Mouse (Mus musculus) MEL (cell line): Measurements from ENCODE around the gene Ocel1. TPM values are rescaled to one million over a fixed set of nuclear protein-coding genes. Genes with fewer than 3 reads are reported as not detected.

Experiments
- DNase-seq: peaks from one replicate; pipeline ENCODE4 v3.0.0; 2011; ENCODE audit warnings: low read depth, low spot score
- H3K27ac ChIP-seq: 2 replicates; pipeline ENCODE4 v1.5.1; 2012; ENCODE audit warnings: low read depth, mild to moderate bottlenecking, control low read depth, low read length, moderate library complexity; ENCODE audit not compliant: control insufficient read depth
- H3K27me3 ChIP-seq, 2 experiments: fragments of 150-350 bp in 1 of 2; sonication (generic) in 1 of 2; 2 replicates each; pipeline ENCODE4 v1.6.1; 2012; ENCODE audit warnings: low read length in 2 of 2, mild to moderate bottlenecking in 2 of 2, improper control_type of control experiment in 1 of 2, moderate library complexity in 1 of 2; ENCODE audit not compliant: insufficient read depth in 2 of 2, control insufficient read depth in 1 of 2
- H3K36me3 ChIP-seq, 2 experiments: 2 replicates each; pipeline ENCODE4 v1.6.1; 2012 to 2014; ENCODE audit warnings: low read length in 2 of 2, improper control_type of control experiment in 1 of 2, inconsistent platforms in 1 of 2, mild to moderate bottlenecking in 1 of 2; ENCODE audit not compliant: insufficient read depth in 2 of 2, control insufficient read depth in 1 of 2
- H3K4me1 ChIP-seq, 2 experiments: fragments of 150-350 bp in 1 of 2; sonication (generic) in 1 of 2; 2 replicates each; pipeline ENCODE4 v1.6.1; 2012; ENCODE audit warnings: low read length in 2 of 2, improper control_type of control experiment in 1 of 2, mild to moderate bottlenecking in 1 of 2; ENCODE audit not compliant: insufficient read depth in 2 of 2, control insufficient read depth in 1 of 2
- H3K4me3 ChIP-seq, 2 experiments: fragments of 150-350 bp in 1 of 2; sonication (generic) in 1 of 2; 2 replicates each; pipeline ENCODE4 v1.5.1; 2012; ENCODE audit warnings: low read depth in 2 of 2, low read length in 2 of 2, mild to moderate bottlenecking in 2 of 2, moderate library complexity in 2 of 2, control low read depth in 1 of 2, improper control_type of control experiment in 1 of 2; ENCODE audit not compliant: control insufficient read depth in 1 of 2, insufficient read depth in 1 of 2
- H3K79me2 ChIP-seq: 2 replicates; pipeline ENCODE4 v1.6.1; 2012; ENCODE audit warnings: mild to moderate bottlenecking, low read length, moderate library complexity; ENCODE audit not compliant: control insufficient read depth, poor library complexity, insufficient read depth
- H3K9ac ChIP-seq: 2 replicates; pipeline ENCODE4 v1.6.1; 2012; ENCODE audit warnings: low read depth, mild to moderate bottlenecking, control low read depth, low read length, moderate library complexity; ENCODE audit not compliant: control insufficient read depth, poor library complexity, severe bottlenecking
- H3K9me3 ChIP-seq: fragments of 150-350 bp; sonication (generic); replicated peaks from 2 replicates; pipeline ENCODE4 v1.6.1; 2012; ENCODE audit warnings: mild to moderate bottlenecking, low read length, improper control_type of control experiment, moderate library complexity; ENCODE audit not compliant: insufficient read depth
- BHLHE40 ChIP-seq: IDR thresholded peaks from 2 replicates; pipeline ENCODE4 v1.6.1; 2012; ENCODE audit warnings: low read depth, mild to moderate bottlenecking, inconsistent platforms, low read length, improper control_type of control experiment, borderline replicate concordance
- CHD1 ChIP-seq: IDR thresholded peaks from 2 replicates; pipeline ENCODE4 v1.6.1; 2012; ENCODE audit warnings: low read depth, mild to moderate bottlenecking, inconsistent platforms, low read length, improper control_type of control experiment
- CHD2 ChIP-seq: IDR thresholded peaks from 2 replicates; pipeline ENCODE4 v1.6.1; 2011; ENCODE audit warnings: low read length, improper control_type of control experiment
- CTCF ChIP-seq, 3 experiments: IDR thresholded peaks in 2 of 3; conservative IDR thresholded peaks in 1 of 3; 2 replicates each; pipeline ENCODE4 v1.5.1; 2011 to 2012; ENCODE audit warnings: low read length in 3 of 3, low read depth in 2 of 3, mild to moderate bottlenecking in 2 of 3, improper control_type of control experiment in 1 of 3, inconsistent platforms in 1 of 3, mixed read lengths in 1 of 3, moderate library complexity in 1 of 3; ENCODE audit not compliant: control insufficient read depth in 1 of 3, insufficient read depth in 1 of 3, poor library complexity in 1 of 3, severe bottlenecking in 1 of 3
- E2F4 ChIP-seq: IDR thresholded peaks from 2 replicates; pipeline ENCODE4 v1.6.1; 2011; ENCODE audit warnings: low read depth, low read length, improper control_type of control experiment, borderline replicate concordance
- ETS1 ChIP-seq: IDR thresholded peaks from 2 replicates; pipeline ENCODE4 v1.6.1; 2012; ENCODE audit warnings: low read depth, mild to moderate bottlenecking, inconsistent platforms, low read length, improper control_type of control experiment, moderate library complexity
- HCFC1 ChIP-seq: IDR thresholded peaks from 2 replicates; pipeline ENCODE4 v1.6.1; 2012; ENCODE audit warnings: low read depth, mild to moderate bottlenecking, inconsistent platforms, low read length, improper control_type of control experiment, moderate library complexity
- JUND ChIP-seq: IDR thresholded peaks from 2 replicates; pipeline ENCODE4 v1.6.1; 2011; ENCODE audit warnings: low read depth, mild to moderate bottlenecking, improper control_type of control experiment, low read length
- MAX ChIP-seq: IDR thresholded peaks from 2 replicates; pipeline ENCODE4 v1.6.1; 2011; ENCODE audit warnings: low read length, improper control_type of control experiment
- MAZ ChIP-seq: IDR thresholded peaks from 2 replicates; pipeline ENCODE4 v1.6.1; 2012; ENCODE audit warnings: low read depth, mild to moderate bottlenecking, inconsistent platforms, low read length, improper control_type of control experiment
- MYC ChIP-seq: IDR thresholded peaks from 2 replicates; pipeline ENCODE4 v1.6.1; 2011; ENCODE audit warnings: low read depth, mild to moderate bottlenecking, low read length, improper control_type of control experiment, moderate library complexity
- POLR2A ChIP-seq, 2 experiments: IDR thresholded peaks; 2 replicates each; pipeline ENCODE4 v1.6.1; 2011 to 2012; ENCODE audit warnings: low read length in 2 of 2, mild to moderate bottlenecking in 2 of 2, control low read depth in 1 of 2, improper control_type of control experiment in 1 of 2, low read depth in 1 of 2, moderate library complexity in 1 of 2; ENCODE audit not compliant: control insufficient read depth in 1 of 2, insufficient read depth in 1 of 2, poor library complexity in 1 of 2
- POLR2AphosphoS2 ChIP-seq: IDR thresholded peaks from 2 replicates; pipeline ENCODE4 v1.6.1; 2011; ENCODE audit warnings: low read length, improper control_type of control experiment
- RCOR1 ChIP-seq: IDR thresholded peaks from 2 replicates; pipeline ENCODE4 v1.6.1; 2012; ENCODE audit warnings: low read depth, mild to moderate bottlenecking, inconsistent platforms, low read length, improper control_type of control experiment
- SIN3A ChIP-seq: IDR thresholded peaks from 2 replicates; pipeline ENCODE4 v1.6.1; 2012; ENCODE audit warnings: low read length, improper control_type of control experiment, inconsistent platforms
- TBP ChIP-seq: IDR thresholded peaks from 2 replicates; pipeline ENCODE4 v1.8.0; 2011; ENCODE audit warnings: low read depth, low read length, improper control_type of control experiment
- TCF12 ChIP-seq: IDR thresholded peaks from 2 replicates; pipeline ENCODE4 v1.6.1; 2014; ENCODE audit warnings: low read depth, mild to moderate bottlenecking, inconsistent platforms, low read length, improper control_type of control experiment, moderate library complexity
- USF1 ChIP-seq: IDR thresholded peaks from 2 replicates; pipeline ENCODE4 v1.6.1; 2014; ENCODE audit warnings: low read depth, mild to moderate bottlenecking, inconsistent platforms, low read length, improper control_type of control experiment, moderate library complexity
- USF2 ChIP-seq, 2 experiments: IDR thresholded peaks; 2 replicates each; pipeline ENCODE4 v1.6.1; 2011 to 2012; ENCODE audit warnings: improper control_type of control experiment in 2 of 2, low read length in 2 of 2, borderline replicate concordance in 1 of 2, inconsistent platforms in 1 of 2, low read depth in 1 of 2, mild to moderate bottlenecking in 1 of 2; ENCODE audit not compliant: insufficient read depth in 1 of 2
- ZNF384 ChIP-seq: IDR thresholded peaks from 2 replicates; pipeline ENCODE4 v1.6.1; 2012; ENCODE audit warnings: low read depth, mild to moderate bottlenecking, inconsistent platforms, low read length, improper control_type of control experiment
- polyA plus RNA-seq, 2 experiments: library from polyadenylated mRNA; stranded (reverse) in 1 of 2; unstranded in 1 of 2; fragments of >175 nt in 1 of 2; fragments of >200 nt in 1 of 2; gene quantifications; 2 replicates each; pipeline versions ENCODE4 v1.2.1 to v1.2.4; 2012; ENCODE audit warnings: low replicate concordance in 2 of 2, low read depth in 1 of 2; ENCODE audit not compliant: insufficient read length in 2 of 2, insufficient read depth in 1 of 2, missing spikeins in 1 of 2
- total RNA-seq: library from RNA; depleted of rRNA; stranded (reverse); fragments of 300-350 nt; gene quantifications from 2 replicates; pipeline ENCODE4 v1.2.3, GENCODE M21; 2012

The Ocel1 gene
- total and polyA plus RNA-seq, 3 experiments, result 16.2 to 18.3 TPM; not detected in 1

DNA sequence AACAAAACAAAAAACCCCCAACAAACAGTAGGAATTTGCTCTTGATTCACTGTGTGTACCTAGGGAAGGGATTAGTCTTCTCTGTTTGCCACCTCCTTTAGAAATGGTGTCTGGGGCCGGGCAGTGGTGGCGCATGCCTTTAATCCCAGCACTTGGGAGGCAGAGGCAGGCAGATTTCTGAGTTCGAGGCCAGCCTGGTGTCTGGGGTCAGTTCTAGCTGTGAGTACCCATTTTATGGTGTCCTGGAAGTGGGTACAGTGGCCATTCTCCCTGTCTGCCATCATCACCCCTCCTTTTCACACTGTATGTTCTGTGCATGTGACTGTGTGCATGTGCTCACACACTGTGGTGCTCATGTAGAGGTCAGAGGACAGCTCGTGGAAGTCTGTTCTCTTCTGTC, 37.1 kb downstream of the Ocel1 start:
- peaks cover 26% of the 10 kb centered on the region for H3K79me2 ChIP-seq
- no peak overlapping the region for H3K9ac ChIP-seq
- H3K4me3 ChIP-seq, result no peak overlapping the region
- no peak overlapping the region for H3K27ac ChIP-seq
- TF ChIP-seq E2F4 (no peak), JUND (no peak), SIN3A (no peak), ETS1 (no peak), ZNF384 (no peak)
- no peaks in the 10 kb centered on the region for H3K9me3 ChIP-seq
- H3K27me3 ChIP-seq, result no peaks in the 10 kb centered on the region
- peaks cover 0 to 11% of the 10 kb centered on the region in 2 experiments; a peak in 2 of 4 replicates for H3K36me3 ChIP-seq
- H3K4me1 ChIP-seq, result peaks cover 0 to 22% of the 10 kb centered on the region in 2 experiments; a peak in 2 of 4 replicates
- no peak for DNase-seq

DNA sequence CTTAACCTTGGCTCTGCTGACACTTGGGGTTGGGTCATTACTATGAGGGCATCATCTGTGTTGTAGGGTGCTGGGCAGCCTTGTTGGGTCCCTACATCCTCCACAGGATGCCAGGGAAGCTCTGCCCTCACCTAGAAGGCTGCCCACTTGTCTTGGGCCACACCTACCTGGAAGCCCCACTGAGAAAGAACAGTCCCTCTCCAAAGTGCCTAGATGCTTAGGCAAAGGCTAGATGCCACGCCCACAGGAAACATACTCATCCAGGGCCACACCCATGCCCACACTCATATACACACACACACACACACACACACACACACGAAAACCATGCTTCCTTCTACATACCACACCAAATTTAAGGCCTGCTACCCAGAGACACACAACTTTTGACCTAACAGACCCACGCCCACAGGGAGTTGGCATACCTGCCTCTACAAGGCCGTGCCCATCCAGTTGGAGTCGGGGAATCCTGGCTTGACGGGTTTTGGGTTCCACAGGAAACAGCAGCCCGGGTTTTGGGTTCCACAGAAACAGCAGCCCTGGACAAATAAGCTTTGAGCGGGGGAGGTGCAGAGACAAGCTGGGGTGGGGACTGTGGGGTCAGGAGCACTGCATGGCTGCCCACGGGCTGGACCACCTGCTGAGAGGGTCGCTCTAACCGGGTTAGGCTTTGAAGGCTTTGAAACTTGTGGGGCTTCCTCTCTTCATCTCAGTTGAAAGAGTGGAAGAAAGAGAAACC, 40.6 kb downstream of the Ocel1 start:
- Histone ChIP-seq H3K4me1 (peaks cover 0 to 14% of the 10 kb centered on the region in 2 experiments; a peak in 2 of 4 replicates), H3K9ac (no peak overlapping the region), H3K27ac (no peak overlapping the region), H3K27me3 (no peaks in the 10 kb centered on the region), H3K79me2 (peaks cover 5% of the 10 kb centered on the region), H3K36me3 (peaks cover 0 to 4% of the 10 kb centered on the region in 2 experiments; a peak in 2 of 4 replicates), H3K4me3 (no peak overlapping the region), H3K9me3 (no peaks in the 10 kb centered on the region)
- peak; percentile 51 for DNase-seq
- TF ChIP-seq RCOR1, result no peak
- no peak for TF ChIP-seq HCFC1
- TF ChIP-seq CTCF (IDR thresholded peaks at IDR 0.05 in 2 of 3, conservative IDR thresholded peaks at IDR 0.05 in 1 of 3; ENCODE audit: control insufficient read depth in 1 of 3, insufficient read depth in 1 of 3, low read depth in 2 of 3, low read length in 3 of 3, poor library complexity in 1 of 3, severe bottlenecking in 1 of 3), result no peak
- TF ChIP-seq CHD1, result no peak
- no peak for TF ChIP-seq USF1
- no peak for TF ChIP-seq TBP
- TF ChIP-seq CHD2, result no peak
- TF ChIP-seq POLR2AphosphoS2, result peak; percentile 77
- TF ChIP-seq TCF12, result no peak
- no peak for TF ChIP-seq ETS1
- no peak for TF ChIP-seq USF2 (IDR thresholded peaks at IDR 0.05; ENCODE audit: borderline replicate concordance in 1 of 2, insufficient read depth in 1 of 2, low read depth in 1 of 2, low read length in 2 of 2)
- TF ChIP-seq POLR2A (IDR thresholded peaks at IDR 0.05; ENCODE audit: control insufficient read depth in 1 of 2, insufficient read depth in 1 of 2, low read depth in 1 of 2, low read length in 2 of 2, poor library complexity in 1 of 2), result peak in 1 of 2 experiments; percentile 35; a peak in 1 of 4 replicates
- TF ChIP-seq MAX, result no peak
- no peak for TF ChIP-seq BHLHE40
- no peak for TF ChIP-seq MAZ
- no peak for TF ChIP-seq ZNF384
- no peak for TF ChIP-seq MYC
